Mouse (Mus musculus) thymus, adult 2 months (tissue): ENCODE results near the gene Rhox1.

Source experiments
- CTCF ChIP-seq: fragments of 200-500 bp; IDR thresholded peaks from 2 replicates; pipeline ENCODE4 v1.5.1; 2012; ENCODE audit warnings: mild to moderate bottlenecking, control low read depth, low read length, moderate library complexity, borderline replicate concordance; ENCODE audit not compliant: control insufficient read depth, poor library complexity, insufficient read depth; ENCODE audit errors: extremely low read depth
- POLR2A ChIP-seq: fragments of 200-500 bp; IDR thresholded peaks from 2 replicates; pipeline ENCODE4 v1.6.1; 2012; ENCODE audit warnings: mild to moderate bottlenecking, low read length, control low read depth, moderate library complexity; ENCODE audit not compliant: control insufficient read depth, poor library complexity, insufficient read depth; ENCODE audit errors: extremely low read depth

DNA sequence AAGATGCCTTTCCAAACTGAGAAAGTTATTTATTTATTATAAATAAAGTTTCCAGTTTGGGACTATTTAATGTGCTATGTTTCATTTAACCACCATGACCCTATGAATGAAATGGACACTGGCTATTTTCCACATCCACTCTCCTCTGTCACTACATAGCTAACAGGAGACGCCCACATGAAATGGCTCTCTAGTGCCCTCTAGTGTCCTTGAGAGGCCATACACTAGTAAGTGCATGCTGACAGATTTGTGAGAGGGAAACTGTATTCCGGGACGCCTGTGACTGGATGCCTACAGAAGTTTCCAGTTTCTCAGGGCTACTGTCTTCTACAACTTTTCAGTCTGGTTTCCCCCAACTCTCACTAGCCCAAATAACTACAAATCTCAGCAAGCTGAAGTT lies 55.0 kb downstream of the Rhox1 start:
- TF ChIP-seq POLR2A, result no peak
- no peak for TF ChIP-seq CTCF
